Mouse (Mus musculus) MEL (cell line): Measurements from ENCODE around the gene Bmpr1b.

Experiments used
- BHLHE40 ChIP-seq: IDR thresholded peaks from 2 replicates; pipeline ENCODE4 v1.6.1; 2012; ENCODE audit warnings: low read depth, mild to moderate bottlenecking, inconsistent platforms, low read length, improper control_type of control experiment, borderline replicate concordance
- CTCF ChIP-seq, 3 experiments: IDR thresholded peaks in 2 of 3; conservative IDR thresholded peaks in 1 of 3; 2 replicates each; pipeline ENCODE4 v1.5.1; 2011 to 2012; ENCODE audit warnings: low read length in 3 of 3, low read depth in 2 of 3, mild to moderate bottlenecking in 2 of 3, improper control_type of control experiment in 1 of 3, inconsistent platforms in 1 of 3, mixed read lengths in 1 of 3, moderate library complexity in 1 of 3; ENCODE audit not compliant: control insufficient read depth in 1 of 3, insufficient read depth in 1 of 3, poor library complexity in 1 of 3, severe bottlenecking in 1 of 3
- ETS1 ChIP-seq: IDR thresholded peaks from 2 replicates; pipeline ENCODE4 v1.6.1; 2012; ENCODE audit warnings: low read depth, mild to moderate bottlenecking, inconsistent platforms, low read length, improper control_type of control experiment, moderate library complexity
- GABPA ChIP-seq: IDR thresholded peaks from 2 replicates; pipeline ENCODE4 v1.6.1; 2012; ENCODE audit warnings: low read depth, mild to moderate bottlenecking, inconsistent platforms, low read length, improper control_type of control experiment, moderate library complexity
- GATA1 ChIP-seq: IDR thresholded peaks from 2 replicates; pipeline ENCODE4 v1.6.1; 2011; ENCODE audit warnings: low read depth, low read length, improper control_type of control experiment
- MAFK ChIP-seq: IDR thresholded peaks from 2 replicates; pipeline ENCODE4 v1.6.1; 2011; ENCODE audit warnings: low read depth, mild to moderate bottlenecking, low read length, improper control_type of control experiment, borderline replicate concordance
- MAX ChIP-seq: IDR thresholded peaks from 2 replicates; pipeline ENCODE4 v1.6.1; 2011; ENCODE audit warnings: low read length, improper control_type of control experiment
- MXI1 ChIP-seq: IDR thresholded peaks from 2 replicates; pipeline ENCODE4 v1.6.1; 2011; ENCODE audit warnings: mild to moderate bottlenecking, low read depth, low read length, improper control_type of control experiment
- POLR2A ChIP-seq, 2 experiments: IDR thresholded peaks; 2 replicates each; pipeline ENCODE4 v1.6.1; 2011 to 2012; ENCODE audit warnings: low read length in 2 of 2, mild to moderate bottlenecking in 2 of 2, control low read depth in 1 of 2, improper control_type of control experiment in 1 of 2, low read depth in 1 of 2, moderate library complexity in 1 of 2; ENCODE audit not compliant: control insufficient read depth in 1 of 2, insufficient read depth in 1 of 2, poor library complexity in 1 of 2
- POLR2AphosphoS5 ChIP-seq: IDR thresholded peaks from 2 replicates; pipeline ENCODE4 v1.6.1; 2012; ENCODE audit warnings: low read depth, borderline replicate concordance, mild to moderate bottlenecking, inconsistent platforms, low read length, moderate library complexity, mixed read lengths
- RCOR1 ChIP-seq: IDR thresholded peaks from 2 replicates; pipeline ENCODE4 v1.6.1; 2012; ENCODE audit warnings: low read depth, mild to moderate bottlenecking, inconsistent platforms, low read length, improper control_type of control experiment
- TAL1 ChIP-seq: IDR thresholded peaks from 2 replicates; pipeline ENCODE4 v1.6.1; 2012; ENCODE audit warnings: mild to moderate bottlenecking, inconsistent platforms, low read length, moderate library complexity, mixed read lengths
- TBP ChIP-seq: IDR thresholded peaks from 2 replicates; pipeline ENCODE4 v1.8.0; 2011; ENCODE audit warnings: low read depth, low read length, improper control_type of control experiment
- ZNF384 ChIP-seq: IDR thresholded peaks from 2 replicates; pipeline ENCODE4 v1.6.1; 2012; ENCODE audit warnings: low read depth, mild to moderate bottlenecking, inconsistent platforms, low read length, improper control_type of control experiment

GRCm38 (mm10) chr3:141862816-141863461 is 306.3 kb downstream of the Bmpr1b start:
- no peak for TF ChIP-seq POLR2A (IDR thresholded peaks at IDR 0.05; ENCODE audit: control insufficient read depth in 1 of 2, insufficient read depth in 1 of 2, low read depth in 1 of 2, low read length in 2 of 2, poor library complexity in 1 of 2)
- no peak for TF ChIP-seq GATA1
- peak; percentile 74 to 87 (median 82) for TF ChIP-seq CTCF (IDR thresholded peaks at IDR 0.05 in 2 of 3, conservative IDR thresholded peaks at IDR 0.05 in 1 of 3; ENCODE audit: control insufficient read depth in 1 of 3, insufficient read depth in 1 of 3, low read depth in 2 of 3, low read length in 3 of 3, poor library complexity in 1 of 3, severe bottlenecking in 1 of 3)
- TF ChIP-seq GABPA = no peak
- TF ChIP-seq MAFK = no peak
- no peak for TF ChIP-seq TAL1
- TF ChIP-seq MXI1 = no peak
- TF ChIP-seq MAX = no peak
- TF ChIP-seq ETS1 = no peak
- TF ChIP-seq POLR2AphosphoS5 = no peak
- no peak for TF ChIP-seq ZNF384
- no peak for TF ChIP-seq RCOR1
- TF ChIP-seq BHLHE40 = no peak
- no peak for TF ChIP-seq TBP
